Mouse (Mus musculus): ENCODE data around the gene Slc6a6. TPM values are rescaled to one million over a fixed set of nuclear protein-coding genes. Genes with fewer than 3 reads are reported as not detected.

The Slc6a6 gene
- total and polyA plus RNA-seq, 3 experiments, result 54.6 to 90.0 TPM; not detected in 1

GRCm38 (mm10) chr6:91678506-91679094 lies 5.3 kb upstream of the Slc6a6 start:
- no peak for DNase-seq (ENCODE audit: low read depth, low spot score)
- Histone ChIP-seq H3K9me3 (replicated peaks; ENCODE audit: insufficient read depth, low read length) (no peaks in the 10 kb centered on the region), H3K4me1 (ENCODE audit: control insufficient read depth in 1 of 2, insufficient read depth in 2 of 2, low read length in 2 of 2) (peaks cover 5 to 21% of the 10 kb centered on the region in 2 experiments; a peak in 3 of 4 replicates), H3K9ac (ENCODE audit: control insufficient read depth, low read depth, low read length, poor library complexity, severe bottlenecking) (peak overlapping the region; percentile 85), H3K27ac (ENCODE audit: control insufficient read depth, low read depth, low read length) (peak overlapping the region; percentile 81), H3K36me3 (ENCODE audit: control insufficient read depth in 1 of 2, insufficient read depth in 2 of 2, low read length in 2 of 2) (peaks cover 0 to 19% of the 10 kb centered on the region in 2 experiments; a peak in 2 of 4 replicates), H3K4me3 (ENCODE audit: control insufficient read depth in 1 of 2, insufficient read depth in 1 of 2, low read depth in 2 of 2, low read length in 2 of 2) (peak overlapping the region; percentile 58 to 67), H3K79me2 (ENCODE audit: control insufficient read depth, insufficient read depth, low read length, poor library complexity) (peaks cover 2% of the 10 kb centered on the region; the same call in 1 of the 2 replicates), H3K27me3 (ENCODE audit: control insufficient read depth in 1 of 2, insufficient read depth in 2 of 2, low read length in 2 of 2) (no peaks in the 10 kb centered on the region)
- no peak for TF ChIP-seq E2F4 (IDR thresholded peaks at IDR 0.05; ENCODE audit: borderline replicate concordance, low read depth, low read length)
- TF ChIP-seq GATA1 (IDR thresholded peaks at IDR 0.05; ENCODE audit: low read depth, low read length), result 0 out of 2 replicates have a peak, but pooled peaks have one; percentile 20
- TF ChIP-seq MAZ (IDR thresholded peaks at IDR 0.05; ENCODE audit: low read depth, low read length), result no peak
- TF ChIP-seq TAL1 (IDR thresholded peaks at IDR 0.05; ENCODE audit: low read length), result 0 out of 2 replicates have a peak, but pooled peaks have one; percentile 32

- Histone ChIP-seq H3K9ac (ENCODE audit: control insufficient read depth, low read depth, low read length, poor library complexity, severe bottlenecking) (peak overlapping the region; percentile 85), H3K27ac (ENCODE audit: control insufficient read depth, low read depth, low read length) (peak overlapping the region; percentile 81), H3K4me1 (ENCODE audit: control insufficient read depth in 1 of 2, insufficient read depth in 2 of 2, low read length in 2 of 2) (peaks cover 5 to 21% of the 10 kb centered on the region in 2 experiments; a peak in 3 of 4 replicates), H3K27me3 (ENCODE audit: control insufficient read depth in 1 of 2, insufficient read depth in 2 of 2, low read length in 2 of 2) (no peaks in the 10 kb centered on the region), H3K4me3 (ENCODE audit: control insufficient read depth in 1 of 2, insufficient read depth in 1 of 2, low read depth in 2 of 2, low read length in 2 of 2) (peak overlapping the region; percentile 58 to 67), H3K36me3 (ENCODE audit: control insufficient read depth in 1 of 2, insufficient read depth in 2 of 2, low read length in 2 of 2) (peaks cover 0 to 19% of the 10 kb centered on the region in 2 experiments; a peak in 2 of 4 replicates), H3K9me3 (replicated peaks; ENCODE audit: insufficient read depth, low read length) (no peaks in the 10 kb centered on the region), H3K79me2 (ENCODE audit: control insufficient read depth, insufficient read depth, low read length, poor library complexity) (peaks cover 5% of the 10 kb centered on the region)
- peak; percentile 94 for DNase-seq (ENCODE audit: low read depth, low spot score)
- no peak for TF ChIP-seq MAFK (IDR thresholded peaks at IDR 0.05; ENCODE audit: borderline replicate concordance, low read depth, low read length)
- TF ChIP-seq ZMIZ1 (IDR thresholded peaks at IDR 0.05; ENCODE audit: low read depth, low read length), result peak; percentile 94
- TF ChIP-seq BHLHE40 (IDR thresholded peaks at IDR 0.05; ENCODE audit: borderline replicate concordance, low read depth, low read length), result no peak
- TF ChIP-seq RCOR1 (IDR thresholded peaks at IDR 0.05; ENCODE audit: low read depth, low read length), result no peak
- peak; percentile 82 for TF ChIP-seq HCFC1 (IDR thresholded peaks at IDR 0.05; ENCODE audit: low read depth, low read length)
- TF ChIP-seq MXI1 (IDR thresholded peaks at IDR 0.05; ENCODE audit: low read depth, low read length), result no peak; the same call in none of the 2 replicates
- TF ChIP-seq RAD21 (IDR thresholded peaks at IDR 0.05; ENCODE audit: low read depth, low read length), result no peak
- TF ChIP-seq ELF1 (IDR thresholded peaks at IDR 0.05; ENCODE audit: low read depth, low read length), result peak; percentile 81
- TF ChIP-seq POLR2A (IDR thresholded peaks at IDR 0.05; ENCODE audit: control insufficient read depth in 1 of 2, insufficient read depth in 1 of 2, low read depth in 1 of 2, low read length in 2 of 2, poor library complexity in 1 of 2), result peak; percentile 93 to 97
- TF ChIP-seq ZNF384 (IDR thresholded peaks at IDR 0.05; ENCODE audit: low read depth, low read length), result no peak
- peak; percentile 64 for TF ChIP-seq TCF12 (IDR thresholded peaks at IDR 0.05; ENCODE audit: low read depth, low read length)
- TF ChIP-seq EP300 (IDR thresholded peaks at IDR 0.05; ENCODE audit: low read depth in 1 of 2, low read length in 2 of 2), result no peak; a peak in 1 of 4 replicates
- TF ChIP-seq ETS1 (IDR thresholded peaks at IDR 0.05; ENCODE audit: low read depth, low read length), result peak; percentile 15; the same call in 1 of the 2 replicates
- TF ChIP-seq NRF1 (IDR thresholded peaks at IDR 0.05; ENCODE audit: insufficient read depth, low read depth, low read length, poor library complexity, severe bottlenecking), result no peak
- 0 out of 2 replicates have a peak, but pooled peaks have one; percentile 25 for TF ChIP-seq USF1 (IDR thresholded peaks at IDR 0.05; ENCODE audit: low read depth, low read length)
- TF ChIP-seq MAX (IDR thresholded peaks at IDR 0.05; ENCODE audit: low read length), result peak; percentile 87
- no peak for TF ChIP-seq SMC3 (IDR thresholded peaks at IDR 0.05; ENCODE audit: low read depth, low read length)
- TF ChIP-seq MYC (IDR thresholded peaks at IDR 0.05; ENCODE audit: low read depth, low read length), result peak; percentile 82; the same call in 1 of the 2 replicates
- no peak for TF ChIP-seq POLR2AphosphoS5 (IDR thresholded peaks at IDR 0.05; ENCODE audit: borderline replicate concordance, low read depth, low read length)
- no peak for TF ChIP-seq CTCF (IDR thresholded peaks at IDR 0.05 in 2 of 3, conservative IDR thresholded peaks at IDR 0.05 in 1 of 3; ENCODE audit: control insufficient read depth in 1 of 3, insufficient read depth in 1 of 3, low read depth in 2 of 3, low read length in 3 of 3, poor library complexity in 1 of 3, severe bottlenecking in 1 of 3)
- no peak for TF ChIP-seq KAT2A (conservative IDR thresholded peaks at IDR 0.05; ENCODE audit: low read depth, low read length)
- TF ChIP-seq UBTF (IDR thresholded peaks at IDR 0.05; ENCODE audit: borderline replicate concordance, insufficient read depth, low read depth, low read length), result no peak
- no peak for TF ChIP-seq CHD2 (IDR thresholded peaks at IDR 0.05; ENCODE audit: low read length)
- peak; percentile 97 for TF ChIP-seq NELFE (IDR thresholded peaks at IDR 0.05; ENCODE audit: low read depth, low read length)
- no peak for TF ChIP-seq MYB (IDR thresholded peaks at IDR 0.05; ENCODE audit: low read depth, low read length)
- peak; percentile 35; the same call in 1 of the 2 replicates for TF ChIP-seq MAZ (IDR thresholded peaks at IDR 0.05; ENCODE audit: low read depth, low read length)
- TF ChIP-seq ZKSCAN1 (IDR thresholded peaks at IDR 0.05; ENCODE audit: low read depth, low read length), result no peak
- TF ChIP-seq TAL1 (IDR thresholded peaks at IDR 0.05; ENCODE audit: low read length), result no peak
Measured at GRCm38 (mm10) chr6:91679095-91679577, 4.7 kb upstream of the Slc6a6 start.
